Mouse (Mus musculus): ENCODE measurements at regions not wholly inside any gene's neighbourhood (a gene's known extent, or its start where the extent isn't known, plus 50 kb on each side); places are given as distances from the start of the nearest gene placed in this dataset.
A peak's percentile ranks its signal among the peaks of the same experiment; 100 is the strongest.

GRCm38 (mm10) chr1:155041592-155041991, 57.8 kb downstream of the Ier5 start:
- DNase-seq, result no peak

GRCm38 (mm10) chr1:155040939-155041371, 58.5 kb downstream of the Ier5 start:
- DNase-seq, result no peak

- peak; percentile 53 for DNase-seq
These were observed 59.2 kb downstream of the Ier5 start for GRCm38 (mm10) chr1:155040086-155040726.

DNA sequence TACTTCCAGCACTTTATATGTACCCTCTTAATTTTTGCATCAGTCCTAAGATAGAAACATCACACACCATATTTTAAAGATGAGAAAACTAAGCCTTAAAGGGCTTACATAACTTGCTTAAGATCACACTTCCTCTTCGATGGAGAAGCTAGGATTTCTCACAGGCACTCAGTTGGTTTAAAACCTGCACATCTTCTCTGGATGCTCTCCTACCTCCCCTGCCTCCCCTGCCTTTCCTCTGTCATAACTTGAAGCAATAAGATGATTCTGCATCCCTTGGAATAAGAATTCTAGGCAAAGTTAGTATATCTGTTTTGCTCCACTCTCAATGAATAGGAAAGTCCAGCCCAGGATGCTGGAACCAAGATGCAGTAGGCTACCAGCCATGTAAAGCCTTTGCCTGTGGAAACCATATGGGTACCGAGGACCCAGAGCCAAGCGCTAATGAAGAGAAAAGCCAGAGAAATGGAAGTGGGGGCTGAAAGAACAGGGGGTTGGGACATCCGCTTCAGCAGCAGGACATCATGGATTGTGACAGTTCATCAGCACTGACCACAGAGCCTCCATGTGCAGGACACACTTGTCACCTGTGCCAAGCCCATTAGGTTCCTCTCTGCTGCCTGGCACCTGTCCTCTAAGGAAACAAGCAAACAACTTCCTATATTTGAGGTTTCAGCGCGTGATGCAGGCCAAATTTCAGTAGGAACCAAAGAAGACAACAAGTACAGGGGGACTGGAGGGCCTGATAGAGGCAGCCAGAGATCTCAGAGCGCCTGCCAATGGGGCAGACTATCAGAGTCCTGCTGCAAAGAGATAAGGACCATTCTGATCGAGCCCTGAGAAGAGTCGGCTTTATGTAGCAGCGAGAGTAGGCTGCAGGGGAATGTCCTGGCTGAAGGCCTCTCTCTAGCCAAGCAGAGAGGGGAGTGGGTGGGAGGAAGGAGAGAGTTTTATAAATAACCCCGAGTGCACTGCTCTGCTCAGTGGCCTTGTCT, 60.5 kb downstream of the Ier5 start:
- DNase-seq, result peak; percentile 86

GRCm38 (mm10) chr1:155037479-155037878, 62.0 kb downstream of the Ier5 start:
- no peak for DNase-seq

GRCm38 (mm10) chr1:155030908-155031307, 68.5 kb downstream of the Ier5 start:
- peak; percentile 79 for DNase-seq

DNA sequence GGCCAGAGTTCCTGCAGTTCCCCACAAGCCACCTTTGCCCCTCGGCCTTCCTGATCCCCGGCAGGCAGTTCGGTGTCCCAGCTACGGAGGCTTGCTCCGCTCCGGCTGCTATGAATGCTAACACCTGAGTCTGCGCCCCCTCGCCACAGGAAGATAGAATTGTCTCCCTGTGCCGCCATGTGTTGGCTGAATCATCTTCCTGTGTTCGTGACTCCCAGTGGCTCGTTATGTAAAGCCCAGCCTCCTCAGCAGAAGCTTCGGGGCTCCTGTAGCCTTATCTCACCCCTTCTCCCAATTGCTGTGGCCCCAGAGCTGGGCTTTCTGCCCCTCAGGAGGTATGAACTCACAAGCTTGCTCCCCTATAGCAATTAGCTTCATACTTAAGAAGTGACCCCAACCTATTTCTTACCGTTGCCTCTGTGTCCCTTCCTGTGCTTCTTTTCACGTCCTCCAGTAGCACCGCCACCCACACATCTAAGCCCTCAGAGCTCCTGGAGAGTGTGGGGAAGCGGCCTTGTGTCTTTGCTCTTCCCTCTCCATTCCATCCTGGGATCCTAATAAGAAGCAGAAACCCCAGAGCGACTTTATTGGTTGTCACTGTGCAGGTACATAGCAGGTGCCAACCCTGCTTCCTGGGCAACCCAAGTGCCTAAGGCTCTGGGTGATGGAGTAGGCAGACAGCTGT, 70.1 kb downstream of the Ier5 start:
- peak; percentile 49 for DNase-seq

DNA sequence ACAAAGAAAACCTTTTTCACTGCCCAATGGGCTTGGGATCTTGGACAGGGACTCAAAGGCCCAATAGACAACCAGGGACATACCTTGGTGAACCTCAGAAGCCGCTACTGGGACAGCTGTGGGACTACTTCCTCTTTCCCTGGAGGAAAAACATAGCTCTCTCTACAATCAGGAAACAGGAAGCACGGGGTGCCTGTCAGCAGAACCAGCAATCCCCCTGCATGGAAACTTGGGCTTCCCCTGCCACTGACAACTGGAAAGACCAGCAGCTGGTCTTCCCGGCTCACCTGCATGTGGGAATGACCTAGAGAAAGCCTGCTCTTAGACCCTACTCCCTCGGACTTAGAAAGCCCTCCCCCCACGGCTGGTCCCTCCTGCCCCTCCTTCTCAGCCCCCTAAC, 70.7 kb downstream of the Ier5 start:
- peak; percentile 27 for DNase-seq

GRCm38 (mm10) chr1:155028147-155028546, 71.3 kb downstream of the Ier5 start:
- no peak for DNase-seq

DNA sequence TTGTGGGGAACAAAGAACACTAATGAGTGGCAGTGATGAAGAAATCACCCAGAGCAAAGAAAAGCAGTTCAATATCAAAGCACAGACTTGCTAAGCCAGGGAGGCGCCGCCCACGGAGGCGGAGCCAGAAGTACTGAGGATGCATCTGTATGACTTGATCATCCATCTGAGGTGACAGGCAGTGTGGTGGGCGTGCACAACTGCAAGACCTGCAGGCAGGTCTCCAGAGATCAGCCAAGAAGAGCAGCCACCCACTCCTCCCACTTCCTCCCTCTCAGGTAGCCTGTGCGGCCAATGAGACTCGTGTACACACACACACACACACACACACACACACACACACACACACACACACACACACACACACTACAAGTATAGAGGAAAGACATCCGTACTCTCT, 71.9 kb downstream of the Ier5 start:
- DNase-seq, result peak; percentile 85

- peak; percentile 78 for DNase-seq
These were observed 73.5 kb downstream of the Ier5 start for GRCm38 (mm10) chr1:155025862-155026478.

DNA sequence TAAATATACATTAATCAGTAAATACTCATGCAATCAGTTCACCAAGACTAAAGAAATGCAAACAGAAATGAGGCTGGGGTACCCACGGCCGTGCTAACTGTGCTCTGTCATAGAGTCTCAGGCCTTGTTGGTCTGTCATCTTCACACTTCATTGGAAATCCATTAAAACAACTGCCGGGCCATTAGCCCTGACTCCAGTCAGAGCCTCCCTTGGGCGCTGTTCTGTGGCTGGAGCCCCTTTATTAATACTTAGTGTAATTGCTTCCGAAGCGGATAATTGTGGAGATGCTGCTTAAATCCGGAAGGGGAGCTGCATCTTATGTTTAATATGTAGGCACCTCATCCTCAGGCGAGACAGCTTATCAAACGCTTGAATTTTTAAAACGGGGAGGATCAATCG, 76.1 kb downstream of the Ier5 start:
- DNase-seq, result no peak

GRCm38 (mm10) chr1:155015669-155016068, 83.8 kb downstream of the Ier5 start:
- DNase-seq, result no peak

DNA sequence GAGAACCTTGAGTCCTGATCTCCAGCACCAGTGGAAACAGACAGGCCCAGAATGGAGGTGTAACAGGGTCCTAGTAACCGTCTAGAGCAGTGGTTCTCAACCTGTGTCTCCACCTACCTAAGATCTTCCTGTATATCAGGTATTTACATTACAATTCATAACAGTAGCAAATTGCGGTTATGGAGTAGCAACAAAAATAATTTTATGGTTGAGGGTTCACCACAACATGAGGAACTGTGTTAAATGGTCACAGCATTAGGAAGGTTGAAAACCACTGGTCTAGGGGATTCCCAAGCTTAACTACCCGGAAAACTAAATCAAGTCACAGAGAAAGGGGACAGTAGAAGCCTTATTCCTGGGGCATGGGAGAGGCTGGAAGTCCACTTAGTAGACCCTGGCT, 84.5 kb downstream of the Ier5 start:
- DNase-seq, result no peak

- no peak for DNase-seq
These were observed 85.7 kb downstream of the Ier5 start for GRCm38 (mm10) chr1:155013784-155014183.

DNA sequence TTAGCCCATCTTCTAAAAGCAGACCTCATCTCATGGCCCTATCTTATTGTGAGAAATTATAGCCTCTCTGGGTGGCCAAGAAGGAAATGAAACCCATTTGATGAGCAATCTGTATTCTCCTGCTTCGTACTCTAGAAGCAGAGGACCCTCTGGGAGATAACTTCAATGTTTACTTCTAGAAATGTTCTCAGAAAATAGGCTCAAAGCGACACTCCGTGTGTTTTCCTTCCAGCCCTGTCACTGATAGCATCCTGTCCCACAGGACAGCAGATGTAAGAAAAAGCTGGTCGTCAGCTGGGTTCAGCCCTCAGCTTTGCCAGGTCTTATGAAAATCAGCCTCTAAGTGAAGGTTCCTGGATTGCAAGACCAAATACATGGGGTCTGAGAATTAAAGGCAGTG, 86.1 kb downstream of the Ier5 start:
- no peak for DNase-seq

DNA sequence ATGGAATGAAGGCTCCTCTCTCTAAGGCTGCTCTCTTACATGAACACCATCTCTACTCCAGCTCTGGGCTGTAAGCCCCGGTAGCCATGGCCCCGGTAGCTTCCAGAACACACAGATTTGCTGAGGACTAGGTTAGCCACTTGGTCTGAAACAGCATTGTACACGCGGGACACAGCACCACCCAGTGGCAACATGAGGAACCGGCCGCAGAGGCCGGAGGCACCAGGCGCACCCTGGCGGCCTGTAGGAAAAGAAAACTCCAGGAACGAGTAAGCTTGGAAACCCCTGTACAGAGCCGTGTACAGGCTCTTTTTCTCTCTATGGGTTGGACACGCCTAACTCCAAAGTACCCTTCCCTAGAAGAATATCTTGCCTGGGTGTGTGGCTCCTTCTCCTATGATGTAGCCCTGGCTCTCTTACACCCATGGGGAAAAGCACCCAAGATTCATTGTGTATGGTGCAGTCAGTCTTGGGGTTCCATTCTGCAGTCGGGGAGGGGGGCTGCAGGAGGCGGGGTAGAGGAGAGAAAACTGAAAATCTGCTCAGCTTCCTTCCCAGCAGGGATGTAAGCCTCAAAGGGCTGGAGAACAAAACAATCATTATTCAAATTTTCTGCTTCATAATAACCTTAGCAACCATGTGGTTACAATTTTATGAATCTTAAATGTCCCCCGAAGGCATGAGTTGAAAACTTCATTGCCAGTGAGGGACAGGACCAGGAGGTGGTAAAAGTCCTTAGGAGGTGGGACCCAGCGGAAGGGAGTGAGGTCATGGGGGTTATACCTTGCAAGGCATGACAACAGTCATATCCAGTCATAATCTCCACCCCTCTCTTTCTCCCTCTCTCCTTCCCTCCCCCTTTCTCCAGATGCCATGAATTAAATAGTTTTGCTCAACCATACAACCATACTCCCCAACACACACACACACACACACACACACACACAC, 92.6 kb downstream of the Ier5 start:
- DNase-seq, result peak; percentile 79

DNA sequence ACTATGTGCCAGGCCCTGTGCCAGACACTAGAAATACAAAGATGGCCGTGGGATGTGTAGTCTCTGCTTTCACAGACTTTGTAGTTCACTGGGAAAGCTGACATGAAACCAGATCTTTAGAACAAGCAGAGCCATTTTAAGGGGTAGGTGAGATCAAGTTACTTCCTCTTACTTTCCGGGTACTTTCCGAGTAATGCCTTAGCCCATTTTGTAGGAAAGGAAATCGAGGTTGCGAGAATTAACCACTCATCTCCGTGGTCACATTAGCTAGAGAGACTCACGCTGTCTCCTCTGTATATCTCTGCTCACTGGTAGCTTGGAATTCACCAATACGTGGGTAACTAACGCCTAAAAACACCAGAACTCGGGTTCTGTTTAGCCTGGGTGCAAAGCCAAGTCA, 93.3 kb downstream of the Ier5 start:
- DNase-seq, result no peak

DNA sequence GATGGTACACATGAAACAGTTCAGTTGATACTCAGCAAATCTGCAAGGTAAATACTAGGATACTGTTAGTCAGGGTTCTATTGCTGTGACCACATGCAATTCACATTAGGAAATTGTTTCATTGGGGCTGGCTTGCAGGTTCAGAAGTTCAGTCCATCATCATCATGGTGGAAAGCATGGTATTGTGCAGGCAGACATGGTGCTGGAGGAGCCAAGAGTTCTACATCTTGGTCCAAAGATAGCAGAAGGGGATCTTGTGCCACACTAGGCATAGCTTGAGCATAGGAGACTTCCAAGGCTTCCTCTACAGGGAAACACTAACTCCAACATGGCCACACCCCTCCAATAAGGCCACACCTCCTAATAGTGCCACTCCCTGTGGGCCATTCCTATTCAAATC, 99.1 kb downstream of the Ier5 start:
- DNase-seq, result no peak

DNA sequence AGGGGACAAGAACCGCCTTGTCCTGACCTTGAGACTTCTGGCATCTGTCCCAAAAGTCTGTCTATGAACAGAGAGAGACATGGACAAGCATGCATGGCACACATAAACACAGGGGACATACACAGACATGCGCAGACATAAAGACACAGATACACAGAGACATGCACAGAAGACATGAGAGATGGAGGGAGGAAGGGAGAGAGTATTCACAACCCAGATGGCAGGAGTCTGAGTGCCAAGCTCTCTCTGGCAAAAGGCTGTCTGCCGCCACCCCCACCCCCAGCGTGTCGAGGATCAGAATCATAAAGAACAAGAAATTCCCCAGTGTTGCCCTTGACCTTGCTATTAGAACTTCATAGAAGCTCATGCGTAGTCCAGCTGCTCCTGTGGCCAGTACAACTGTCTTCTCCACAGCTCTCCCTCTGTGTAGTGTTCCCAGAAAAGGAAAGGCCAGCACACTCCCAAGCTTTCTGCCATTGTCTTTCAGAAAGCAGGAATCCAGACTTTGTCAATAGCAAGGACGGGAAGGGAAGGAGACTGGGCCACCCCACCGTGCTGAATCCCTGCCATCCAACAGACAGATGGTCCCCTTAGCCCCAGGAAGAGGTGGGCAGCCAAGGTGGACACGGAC, 99.8 kb downstream of the Ier5 start:
- DNase-seq, result no peak

DNA sequence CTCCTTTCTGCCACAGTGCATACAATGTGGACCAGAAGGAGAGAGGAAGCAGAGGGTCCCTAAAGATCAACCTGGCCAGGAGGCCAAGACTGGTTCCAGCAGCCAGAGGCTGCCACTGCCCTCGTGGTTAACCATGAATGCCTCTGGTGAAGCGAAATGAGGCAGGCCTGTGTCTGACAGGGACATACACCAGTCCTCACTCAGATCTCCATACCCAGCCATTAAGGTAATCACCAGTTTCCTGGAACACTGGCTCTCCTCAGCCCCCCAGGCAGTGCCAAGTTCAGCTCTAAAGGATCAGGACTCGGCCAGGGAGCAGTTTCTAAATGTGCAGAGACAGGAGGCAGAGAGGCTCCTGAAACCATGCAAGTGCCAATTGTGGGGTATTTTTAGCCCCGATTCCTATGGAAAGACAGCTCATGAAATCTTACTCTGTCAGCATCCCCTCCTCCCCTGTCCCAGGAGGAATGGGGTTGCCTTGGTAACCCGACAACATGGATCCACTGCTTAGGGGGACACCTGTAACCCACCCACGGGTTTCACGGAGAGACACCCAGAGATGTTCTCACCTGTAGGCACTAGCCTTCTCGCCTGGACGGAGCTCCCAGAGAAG, 103.6 kb downstream of the Ier5 start:
- no peak for DNase-seq

Data from liver (tissue).